Mouse (Mus musculus) heart, adult 2 months (tissue): ENCODE measurements at regions not wholly inside any gene's neighbourhood (a gene's known extent, or its start where the extent isn't known, plus 50 kb on each side); places are given as distances from the start of the nearest gene placed in this dataset.

Experiments used
- DNase-seq, 2 experiments: peaks; one replicate each; pipeline ENCODE4 v3.0.0; 2021
- H3K27ac ChIP-seq: fragments of 200-600 bp; 2 replicates; pipeline ENCODE4 v1.8.1; 2022
- H3K27me3 ChIP-seq: fragments of 200-500 bp; 2 replicates; pipeline ENCODE4 v1.6.1; 2012; ENCODE audit warnings: mild to moderate bottlenecking, low read length, inconsistent platforms, mixed read lengths; ENCODE audit not compliant: control insufficient read depth, insufficient read depth
- H3K36me3 ChIP-seq: fragments of 200-500 bp; 2 replicates; pipeline ENCODE4 v1.6.1; 2012; ENCODE audit warnings: low read length, inconsistent platforms; ENCODE audit not compliant: control insufficient read depth, insufficient read depth
- H3K4me1 ChIP-seq: fragments of 200-500 bp; 2 replicates; pipeline ENCODE4 v1.6.1; 2011; ENCODE audit warnings: low read length; ENCODE audit not compliant: control insufficient read depth, insufficient read depth
- H3K4me3 ChIP-seq: fragments of 200-600 bp; 2 replicates; pipeline ENCODE4 v1.8.1; 2022
- H3K79me2 ChIP-seq: fragments of 200-500 bp; replicated peaks from 2 replicates; pipeline ENCODE4 v1.6.1; 2012; ENCODE audit warnings: mild to moderate bottlenecking, inconsistent platforms, low read length, moderate library complexity, mixed read lengths; ENCODE audit not compliant: control insufficient read depth, insufficient read depth
- H3K9ac ChIP-seq: fragments of 200-500 bp; 2 replicates; pipeline ENCODE4 v1.6.1; 2012; ENCODE audit warnings: low read depth, mild to moderate bottlenecking, control low read depth, inconsistent platforms, low read length, mixed read lengths
- CTCF ChIP-seq: fragments of 200-600 bp; IDR thresholded peaks from 2 replicates; pipeline ENCODE4 v1.8.1; 2022; ENCODE audit warnings: antibody characterized with exemption, mild to moderate bottlenecking, moderate library complexity
- EP300 ChIP-seq: fragments of 200-500 bp; IDR thresholded peaks from 2 replicates; pipeline ENCODE4 v1.6.1; 2011; ENCODE audit warnings: low read depth, low read length, control low read depth; ENCODE audit not compliant: insufficient read depth
- POLR2A ChIP-seq: fragments of 200-500 bp; IDR thresholded peaks from 2 replicates; pipeline ENCODE4 v1.6.1; 2011; ENCODE audit warnings: mild to moderate bottlenecking, low read depth, low read length, control low read depth; ENCODE audit not compliant: insufficient read depth
- WGBS: fragments of 180-500 bp; shearing (Covaris S2); methylation state at CpG from one replicate; pipeline ENCODE4 v1.1.7; 2018; 5-methylcytosine and 5-hydroxymethylcytosine counted together
- intact Hi-C: fragments of 180-260 bp; cut with DNase I; formaldehyde crosslinking; loops from one replicate; pipeline ENCODE4 v1.15.1; 2025

GRCm38 (mm10) chr4:7195619-7196018, 1043.2 kb downstream of the Car8 start:
- H3K4me3 ChIP-seq = no peak overlapping the region
- no peak overlapping the region for H3K9ac ChIP-seq
- H3K27ac ChIP-seq = no peak overlapping the region
- no peaks in the 10 kb centered on the region for H3K27me3 ChIP-seq
- TF ChIP-seq POLR2A = no peak
- TF ChIP-seq CTCF = no peak
- TF ChIP-seq EP300 = no peak
- H3K36me3 ChIP-seq = no peaks in the 10 kb centered on the region
- intact Hi-C loops = no loop called here
- H3K4me1 ChIP-seq = no peaks in the 10 kb centered on the region
- no peak for DNase-seq
- no peaks in the 10 kb centered on the region for H3K79me2 ChIP-seq
- WGBS = 70% methylated on average over 1 of the region's 1 CpGs

GRCm38 (mm10) chr4:7191912-7192311, 1046.9 kb downstream of the Car8 start:
- intact Hi-C loops = no loop called here
- DNase-seq = no peak
- Histone ChIP-seq H3K79me2 (no peaks in the 10 kb centered on the region), H3K27me3 (no peaks in the 10 kb centered on the region), H3K4me1 (no peaks in the 10 kb centered on the region), H3K9ac (no peak overlapping the region), H3K36me3 (no peaks in the 10 kb centered on the region), H3K4me3 (no peak overlapping the region), H3K27ac (no peak overlapping the region)
- TF ChIP-seq EP300 (no peak), CTCF (no peak), POLR2A (no peak)
- WGBS = 52% methylated on average over 3 of the region's 3 CpGs

- no peak overlapping the region for H3K9ac ChIP-seq
- H3K27ac ChIP-seq = no peak overlapping the region
- H3K36me3 ChIP-seq = no peaks in the 10 kb centered on the region
- no peaks in the 10 kb centered on the region for H3K79me2 ChIP-seq
- TF ChIP-seq POLR2A = no peak
- no peak for TF ChIP-seq CTCF
- no peak for TF ChIP-seq EP300
- intact Hi-C loops = no loop called here
- 86% methylated on average over 3 of the region's 3 CpGs for whole genome bisulfite sequencing
- no peaks in the 10 kb centered on the region for H3K4me1 ChIP-seq
- no peaks in the 10 kb centered on the region for H3K27me3 ChIP-seq
- H3K4me3 ChIP-seq = no peak overlapping the region
- no peak for DNase-seq
Observed at GRCm38 (mm10) chr4:7191228-7191627, 1047.6 kb downstream of the Car8 start.

- TF ChIP-seq EP300 (no peak), POLR2A (no peak), CTCF (no peak)
Observed at GRCm38 (mm10) chr4:7175030-7175429, 1063.8 kb downstream of the Car8 start.

GRCm38 (mm10) chr4:7172528-7173306, 1066.1 kb downstream of the Car8 start:
- intact Hi-C loops = no loop called here
- Histone ChIP-seq H3K79me2 (no peaks in the 10 kb centered on the region), H3K36me3 (no peaks in the 10 kb centered on the region), H3K4me1 (no peaks in the 10 kb centered on the region), H3K9ac (no peak overlapping the region), H3K27me3 (no peaks in the 10 kb centered on the region), H3K27ac (no peak overlapping the region), H3K4me3 (no peak overlapping the region)
- 58% methylated on average over 7 of the region's 7 CpGs for WGBS
- TF ChIP-seq EP300 (no peak), POLR2A (no peak), CTCF (no peak)
- DNase-seq = no peak

More at GRCm38 (mm10) chr4:7175030-7175429, 1063.8 kb downstream of the Car8 start:
- Histone ChIP-seq H3K27ac (no peak overlapping the region), H3K4me3 (no peak overlapping the region), H3K4me1 (no peaks in the 10 kb centered on the region), H3K9ac (no peak overlapping the region), H3K27me3 (no peaks in the 10 kb centered on the region), H3K79me2 (no peaks in the 10 kb centered on the region), H3K36me3 (no peaks in the 10 kb centered on the region)
- intact Hi-C loops = no loop called here
- WGBS = 77% methylated on average over 9 of the region's 9 CpGs
- no peak for DNase-seq

GRCm38 (mm10) chr4:7171637-7172417, 1067.0 kb downstream of the Car8 start:
- H3K27ac ChIP-seq = no peak overlapping the region
- 84% methylated on average over 4 of the region's 4 CpGs for WGBS
- no peaks in the 10 kb centered on the region for H3K27me3 ChIP-seq
- H3K36me3 ChIP-seq = no peaks in the 10 kb centered on the region
- no peak overlapping the region for H3K9ac ChIP-seq
- no peaks in the 10 kb centered on the region for H3K79me2 ChIP-seq
- intact Hi-C loops = no loop called here
- DNase-seq = no peak
- no peaks in the 10 kb centered on the region for H3K4me1 ChIP-seq
- TF ChIP-seq CTCF (no peak), POLR2A (no peak), EP300 (no peak)
- no peak overlapping the region for H3K4me3 ChIP-seq
